Mouse (Mus musculus): Measurements from ENCODE around the gene Il18bp. TPM values are rescaled to one million over a fixed set of nuclear protein-coding genes. Genes with fewer than 3 reads are reported as not detected.

Gene Il18bp
- total and polyA plus RNA-seq, 3 experiments: 1.0 to 1.8 TPM; not detected in 1

DNA sequence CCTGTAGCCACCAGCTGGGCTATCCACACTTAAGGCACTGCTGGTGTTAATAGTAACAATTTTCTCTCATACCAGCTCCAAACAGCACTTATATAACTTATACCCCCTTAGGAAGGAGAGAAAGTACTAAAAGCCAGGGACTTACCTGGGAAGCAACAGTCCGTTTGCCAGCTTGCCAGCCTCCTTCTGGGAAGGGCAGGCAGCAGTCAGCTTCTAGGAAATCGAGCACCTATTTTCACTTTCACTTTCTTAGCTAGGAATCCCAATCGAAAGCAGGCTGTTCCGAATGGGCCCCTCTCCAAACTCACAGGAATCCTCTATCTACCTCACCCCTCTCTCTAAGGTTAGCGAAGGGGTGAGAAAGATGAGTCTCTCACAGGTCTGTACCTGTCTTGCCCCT lies 1.0 kb downstream of the Il18bp start:
- no peak overlapping the region for H3K27ac ChIP-seq (ENCODE audit: control insufficient read depth, low read depth, low read length)
- DNase-seq (ENCODE audit: low read depth, low spot score): no peak
- H3K9me3 ChIP-seq (replicated peaks; ENCODE audit: insufficient read depth, low read length): no peaks in the 10 kb centered on the region
- H3K27me3 ChIP-seq (ENCODE audit: control insufficient read depth in 1 of 2, insufficient read depth in 2 of 2, low read length in 2 of 2): no peaks in the 10 kb centered on the region
- no peak overlapping the region for H3K4me3 ChIP-seq (ENCODE audit: control insufficient read depth in 1 of 2, insufficient read depth in 1 of 2, low read depth in 2 of 2, low read length in 2 of 2)
- no peak overlapping the region for H3K9ac ChIP-seq (ENCODE audit: control insufficient read depth, low read depth, low read length, poor library complexity, severe bottlenecking)
- H3K79me2 ChIP-seq (ENCODE audit: control insufficient read depth, insufficient read depth, low read length, poor library complexity): no peaks in the 10 kb centered on the region
- TF ChIP-seq ELF1 (IDR thresholded peaks at IDR 0.05; ENCODE audit: low read depth, low read length) (no peak), MXI1 (IDR thresholded peaks at IDR 0.05; ENCODE audit: low read depth, low read length) (no peak), MYB (IDR thresholded peaks at IDR 0.05; ENCODE audit: low read depth, low read length) (no peak), UBTF (IDR thresholded peaks at IDR 0.05; ENCODE audit: borderline replicate concordance, insufficient read depth, low read depth, low read length) (no peak), CHD1 (IDR thresholded peaks at IDR 0.05; ENCODE audit: low read depth, low read length) (no peak), NRF1 (IDR thresholded peaks at IDR 0.05; ENCODE audit: insufficient read depth, low read depth, low read length, poor library complexity, severe bottlenecking) (no peak), EP300 (IDR thresholded peaks at IDR 0.05; ENCODE audit: low read depth in 1 of 2, low read length in 2 of 2) (no peak), CTCF (IDR thresholded peaks at IDR 0.05 in 2 of 3, conservative IDR thresholded peaks at IDR 0.05 in 1 of 3; ENCODE audit: control insufficient read depth in 1 of 3, insufficient read depth in 1 of 3, low read depth in 2 of 3, low read length in 3 of 3, poor library complexity in 1 of 3, severe bottlenecking in 1 of 3) (no peak), CHD2 (IDR thresholded peaks at IDR 0.05; ENCODE audit: low read length) (no peak), GABPA (IDR thresholded peaks at IDR 0.05; ENCODE audit: low read depth, low read length) (no peak), MAZ (IDR thresholded peaks at IDR 0.05; ENCODE audit: low read depth, low read length) (no peak), BHLHE40 (IDR thresholded peaks at IDR 0.05; ENCODE audit: borderline replicate concordance, low read depth, low read length) (no peak)
- H3K36me3 ChIP-seq (ENCODE audit: control insufficient read depth in 1 of 2, insufficient read depth in 2 of 2, low read length in 2 of 2): peaks cover 0 to 4% of the 10 kb centered on the region in 2 experiments; a peak in 2 of 4 replicates
- no peaks in the 10 kb centered on the region for H3K4me1 ChIP-seq (ENCODE audit: control insufficient read depth in 1 of 2, insufficient read depth in 2 of 2, low read length in 2 of 2)

DNA sequence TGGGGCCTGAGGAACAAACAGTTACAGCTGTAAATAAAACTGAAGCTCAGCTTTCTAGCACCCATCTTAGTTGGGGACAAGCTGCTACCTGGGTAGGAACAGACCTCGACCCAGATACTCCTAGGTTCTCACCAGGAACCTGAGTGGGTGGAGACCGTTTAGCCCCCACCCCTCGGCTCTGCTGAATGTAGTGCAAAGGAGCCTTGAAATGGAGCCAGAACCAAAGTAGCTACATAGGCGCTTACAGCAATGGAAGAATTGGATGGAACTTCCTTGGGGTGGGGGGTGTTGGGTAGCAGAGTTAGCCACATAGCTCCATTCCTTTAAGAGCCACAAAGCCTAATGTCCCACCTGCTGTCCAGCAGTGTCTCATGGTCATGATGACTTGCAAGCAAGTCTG lies 1.6 kb downstream of the Il18bp start:
- H3K27ac ChIP-seq (ENCODE audit: control insufficient read depth, low read depth, low read length): no peak overlapping the region
- H3K4me3 ChIP-seq (ENCODE audit: control insufficient read depth in 1 of 2, insufficient read depth in 1 of 2, low read depth in 2 of 2, low read length in 2 of 2): no peak overlapping the region
- no peak for DNase-seq (ENCODE audit: low read depth, low spot score)
- no peaks in the 10 kb centered on the region for H3K4me1 ChIP-seq (ENCODE audit: control insufficient read depth in 1 of 2, insufficient read depth in 2 of 2, low read length in 2 of 2)
- TF ChIP-seq CHD2 (IDR thresholded peaks at IDR 0.05; ENCODE audit: low read length) (no peak), RAD21 (IDR thresholded peaks at IDR 0.05; ENCODE audit: low read depth, low read length) (no peak), ZMIZ1 (IDR thresholded peaks at IDR 0.05; ENCODE audit: low read depth, low read length) (no peak)
- H3K27me3 ChIP-seq (ENCODE audit: control insufficient read depth in 1 of 2, insufficient read depth in 2 of 2, low read length in 2 of 2): no peaks in the 10 kb centered on the region
- no peaks in the 10 kb centered on the region for H3K9me3 ChIP-seq (replicated peaks; ENCODE audit: insufficient read depth, low read length)
- H3K79me2 ChIP-seq (ENCODE audit: control insufficient read depth, insufficient read depth, low read length, poor library complexity): no peaks in the 10 kb centered on the region
- peaks cover 0 to 4% of the 10 kb centered on the region in 2 experiments; a peak in 2 of 4 replicates for H3K36me3 ChIP-seq (ENCODE audit: control insufficient read depth in 1 of 2, insufficient read depth in 2 of 2, low read length in 2 of 2)
- H3K9ac ChIP-seq (ENCODE audit: control insufficient read depth, low read depth, low read length, poor library complexity, severe bottlenecking): no peak overlapping the region

- Histone ChIP-seq H3K4me1 (ENCODE audit: control insufficient read depth in 1 of 2, insufficient read depth in 2 of 2, low read length in 2 of 2) (no peaks in the 10 kb centered on the region), H3K27ac (ENCODE audit: control insufficient read depth, low read depth, low read length) (no peak overlapping the region), H3K9me3 (replicated peaks; ENCODE audit: insufficient read depth, low read length) (no peaks in the 10 kb centered on the region), H3K4me3 (ENCODE audit: control insufficient read depth in 1 of 2, insufficient read depth in 1 of 2, low read depth in 2 of 2, low read length in 2 of 2) (no peak overlapping the region), H3K36me3 (ENCODE audit: control insufficient read depth in 1 of 2, insufficient read depth in 2 of 2, low read length in 2 of 2) (peaks cover 0 to 2% of the 10 kb centered on the region in 2 experiments; a peak in 2 of 4 replicates), H3K79me2 (ENCODE audit: control insufficient read depth, insufficient read depth, low read length, poor library complexity) (no peaks in the 10 kb centered on the region), H3K27me3 (ENCODE audit: control insufficient read depth in 1 of 2, insufficient read depth in 2 of 2, low read length in 2 of 2) (no peaks in the 10 kb centered on the region), H3K9ac (ENCODE audit: control insufficient read depth, low read depth, low read length, poor library complexity, severe bottlenecking) (no peak overlapping the region)
- TF ChIP-seq MXI1 (IDR thresholded peaks at IDR 0.05; ENCODE audit: low read depth, low read length) (no peak), MAZ (IDR thresholded peaks at IDR 0.05; ENCODE audit: low read depth, low read length) (no peak), ELF1 (IDR thresholded peaks at IDR 0.05; ENCODE audit: low read depth, low read length) (no peak), E2F4 (IDR thresholded peaks at IDR 0.05; ENCODE audit: borderline replicate concordance, low read depth, low read length) (no peak), RCOR1 (IDR thresholded peaks at IDR 0.05; ENCODE audit: low read depth, low read length) (no peak), GABPA (IDR thresholded peaks at IDR 0.05; ENCODE audit: low read depth, low read length) (no peak), ZNF384 (IDR thresholded peaks at IDR 0.05; ENCODE audit: low read depth, low read length) (no peak), MYC (IDR thresholded peaks at IDR 0.05; ENCODE audit: low read depth, low read length) (no peak)
- no peak for DNase-seq (ENCODE audit: low read depth, low spot score)
Measured at GRCm38 (mm10) chr7:102014995-102015394, 3.5 kb downstream of the Il18bp start.
